Mouse (Mus musculus) cerebellum, adult (tissue): ENCODE data around the gene Bcl7a.

Experiments used
- ATAC-seq: cut with Nextera tagmentation; 2 replicates; pipeline ENCODE4 v1.9.2; 2017; ENCODE audit warnings: mild to moderate bottlenecking, moderate library complexity, mixed read lengths; ENCODE audit not compliant: insufficient number of reproducible peaks, low FRiP score, low TSS enrichment

The Bcl7a gene

GRCm38 (mm10) chr5:123343707-123344627, at the start of gene Bcl7a:
Gene Bcl7a, plus strand, starts transcription at chr5:123343834.
- peak; percentile 69; the same call in 1 of the 2 replicates for ATAC-seq

- no peak for ATAC-seq
Measured at GRCm38 (mm10) chr5:123294653-123295052, 49.0 kb upstream of the Bcl7a start.

- no peak for ATAC-seq
Measured at GRCm38 (mm10) chr5:123296224-123296806, 47.3 kb upstream of the Bcl7a start.

- no peak for ATAC-seq
Measured at GRCm38 (mm10) chr5:123296972-123297754, 46.5 kb upstream of the Bcl7a start.

GRCm38 (mm10) chr5:123297830-123298229, 45.8 kb upstream of the Bcl7a start:
- ATAC-seq: no peak

GRCm38 (mm10) chr5:123298526-123298925, 45.1 kb upstream of the Bcl7a start:
- no peak for ATAC-seq

GRCm38 (mm10) chr5:123300496-123301034, 43.1 kb upstream of the Bcl7a start:
- no peak for ATAC-seq

- no peak; the same call in 1 of the 2 replicates for ATAC-seq
Measured at GRCm38 (mm10) chr5:123301780-123302521, 41.7 kb upstream of the Bcl7a start.

- no peak for ATAC-seq
Measured at GRCm38 (mm10) chr5:123307630-123308282, 35.9 kb upstream of the Bcl7a start.

GRCm38 (mm10) chr5:123309816-123310215, 33.8 kb upstream of the Bcl7a start:
- ATAC-seq: no peak

- ATAC-seq: no peak
Measured at GRCm38 (mm10) chr5:123310221-123310620, 33.4 kb upstream of the Bcl7a start.

GRCm38 (mm10) chr5:123313058-123313630, 30.5 kb upstream of the Bcl7a start:
- ATAC-seq: no peak

- ATAC-seq: no peak
Measured at GRCm38 (mm10) chr5:123313851-123314380, 29.7 kb upstream of the Bcl7a start.

GRCm38 (mm10) chr5:123315219-123315866, 28.3 kb upstream of the Bcl7a start:
- ATAC-seq: no peak

GRCm38 (mm10) chr5:123317992-123318391, 25.6 kb upstream of the Bcl7a start:
- ATAC-seq: no peak

- ATAC-seq: no peak
Measured at GRCm38 (mm10) chr5:123320136-123320535, 23.5 kb upstream of the Bcl7a start.

GRCm38 (mm10) chr5:123324242-123324641, 19.4 kb upstream of the Bcl7a start:
- ATAC-seq: no peak

GRCm38 (mm10) chr5:123326006-123326750, 17.5 kb upstream of the Bcl7a start:
- no peak for ATAC-seq
